Mouse (Mus musculus): ENCODE results near the gene Macrod2.

DNA sequence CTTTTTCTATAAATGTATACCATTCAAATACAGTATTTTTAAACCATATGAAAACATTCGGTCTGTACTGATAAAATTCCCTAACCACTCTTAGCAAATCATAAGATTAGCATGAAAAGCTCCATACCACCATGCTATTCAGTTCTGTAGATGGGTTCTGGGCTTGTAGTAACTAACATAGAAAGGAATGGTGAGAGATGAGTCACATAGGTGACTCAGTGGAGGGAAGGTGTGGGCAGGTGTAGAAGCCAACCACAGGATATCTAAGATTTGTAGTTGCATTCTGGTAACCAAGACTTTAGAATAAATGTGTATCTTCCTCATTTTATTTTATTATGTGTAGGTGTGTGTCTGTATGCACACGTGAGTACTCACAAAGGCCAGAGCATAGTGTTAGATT is 166.3 kb downstream of the Macrod2 start:
- no peak for TF ChIP-seq CTCF (IDR thresholded peaks at IDR 0.05)
- no peak for TF ChIP-seq EP300 (IDR thresholded peaks at IDR 0.05)

All from lung, postnatal 0 days (tissue).